Mouse (Mus musculus): ENCODE measurements around the gene Mgll.

Gene Mgll

DNA sequence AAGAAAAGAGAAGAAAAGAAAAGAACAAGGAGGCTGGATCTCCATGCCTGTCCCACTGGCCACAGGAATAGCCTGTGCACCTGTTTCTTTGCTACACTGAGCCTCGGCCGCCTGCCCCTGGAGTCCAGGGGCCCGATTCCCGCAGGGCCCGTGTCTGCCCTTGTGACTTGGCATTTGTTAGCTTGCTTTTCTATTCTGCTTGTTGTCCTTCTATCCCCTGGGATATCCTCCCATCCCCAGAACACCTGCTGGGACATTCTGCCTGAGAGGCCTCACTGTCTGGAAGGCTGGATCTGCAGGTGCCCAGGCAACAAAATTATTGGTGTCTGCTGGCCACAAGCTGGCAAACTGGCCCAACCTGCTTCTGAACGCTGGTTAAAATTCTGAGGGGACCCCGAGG lies 3.8 kb downstream of the Mgll start:
- Histone ChIP-seq H3K36me3 (ENCODE audit: control insufficient read depth, insufficient read depth, low read length, poor library complexity, severe bottlenecking) (no peaks in the 10 kb centered on the region), H3K27me3 (ENCODE audit: control insufficient read depth, insufficient read depth, low read length, poor library complexity, severe bottlenecking) (no peaks in the 10 kb centered on the region)
- no peak for DNase-seq (ENCODE audit: low read depth, low spot score)

GRCm38 (mm10) chr6:88728515-88728914 lies 4.3 kb downstream of the Mgll start:
- Histone ChIP-seq H3K36me3 (ENCODE audit: control insufficient read depth, insufficient read depth, low read length, poor library complexity, severe bottlenecking) (no peaks in the 10 kb centered on the region), H3K27me3 (ENCODE audit: control insufficient read depth, insufficient read depth, low read length, poor library complexity, severe bottlenecking) (no peaks in the 10 kb centered on the region)
- no peak for DNase-seq (ENCODE audit: low read depth, low spot score)

DNA sequence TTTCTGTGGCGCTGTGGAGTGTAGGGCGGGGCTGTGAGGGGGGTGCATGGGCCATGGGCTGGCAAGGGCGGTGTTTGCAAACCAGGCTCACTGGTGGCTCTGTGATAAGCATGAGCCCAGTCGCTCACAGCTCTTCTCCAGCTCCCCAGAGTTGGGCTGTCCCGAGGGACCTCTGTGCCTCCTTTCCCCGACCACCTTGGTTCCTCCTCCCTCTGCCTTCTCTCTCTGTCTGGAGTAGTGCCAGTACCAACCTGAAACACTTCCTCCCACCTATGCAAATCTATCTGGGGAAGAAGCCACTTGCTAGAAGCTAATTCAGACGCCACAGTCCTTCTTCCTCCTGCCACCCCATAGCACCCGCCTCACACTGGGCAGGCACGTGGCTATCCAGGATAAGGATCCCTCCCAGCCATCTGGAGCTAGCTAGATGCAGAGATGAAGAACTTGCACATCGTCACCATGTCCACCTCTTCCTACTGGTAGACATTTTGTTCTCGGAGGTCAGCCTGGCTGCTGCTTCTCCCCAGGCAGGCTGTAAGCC lies 7.1 kb downstream of the Mgll start:
- peak; percentile 77 for DNase-seq (ENCODE audit: low read depth, low spot score)
- H3K27me3 ChIP-seq (ENCODE audit: control insufficient read depth, insufficient read depth, low read length, poor library complexity, severe bottlenecking), result no peaks in the 10 kb centered on the region
- no peaks in the 10 kb centered on the region for H3K36me3 ChIP-seq (ENCODE audit: control insufficient read depth, insufficient read depth, low read length, poor library complexity, severe bottlenecking)

DNA sequence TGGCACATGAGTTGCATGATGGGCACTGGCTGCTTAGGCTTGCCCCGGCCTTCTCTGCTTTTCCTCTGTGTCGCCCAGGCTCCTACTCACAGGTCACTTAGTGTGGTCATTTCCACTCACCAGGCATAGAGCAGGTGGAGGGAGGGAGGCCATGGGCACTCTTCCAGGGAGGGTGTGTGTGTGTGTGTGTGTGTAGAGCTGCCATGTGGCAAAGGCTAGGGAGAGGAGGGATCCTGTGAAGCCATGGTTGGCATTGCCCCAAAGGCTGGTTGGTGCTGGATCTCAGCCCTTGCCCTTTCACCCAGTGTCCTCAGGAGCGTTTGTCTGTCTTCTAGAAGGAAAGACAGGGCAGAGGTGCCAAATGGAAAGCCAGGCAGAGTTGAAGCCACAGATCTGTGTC lies 7.8 kb downstream of the Mgll start:
- Histone ChIP-seq H3K36me3 (ENCODE audit: control insufficient read depth, insufficient read depth, low read length, poor library complexity, severe bottlenecking) (no peaks in the 10 kb centered on the region), H3K27me3 (ENCODE audit: control insufficient read depth, insufficient read depth, low read length, poor library complexity, severe bottlenecking) (no peaks in the 10 kb centered on the region)
- DNase-seq (ENCODE audit: low read depth, low spot score), result no peak

GRCm38 (mm10) chr6:88732643-88733613 lies 8.7 kb downstream of the Mgll start:
- Histone ChIP-seq H3K27me3 (ENCODE audit: control insufficient read depth, insufficient read depth, low read length, poor library complexity, severe bottlenecking) (no peaks in the 10 kb centered on the region), H3K36me3 (ENCODE audit: control insufficient read depth, insufficient read depth, low read length, poor library complexity, severe bottlenecking) (no peaks in the 10 kb centered on the region)
- no peak for DNase-seq (ENCODE audit: low read depth, low spot score)

DNA sequence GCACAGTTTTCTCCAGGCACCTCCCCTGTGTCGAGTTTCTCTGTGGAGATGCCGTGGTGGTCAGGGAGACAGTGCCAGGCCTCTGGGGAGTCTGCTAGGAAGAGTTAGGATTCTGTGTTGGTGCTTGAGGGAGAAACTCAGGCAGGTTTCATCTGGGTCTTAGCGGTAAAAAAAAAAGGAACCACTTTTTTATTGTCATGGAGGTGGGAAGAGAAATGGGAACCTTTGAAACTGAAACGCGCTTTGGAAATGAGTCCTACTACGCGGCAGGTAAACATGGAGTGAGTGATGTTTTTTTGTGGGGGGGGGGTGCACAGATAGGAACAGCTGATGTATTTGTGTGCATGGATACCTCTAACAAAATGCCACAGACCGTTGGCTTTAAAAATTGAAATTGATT lies 12.1 kb downstream of the Mgll start:
- Histone ChIP-seq H3K27me3 (ENCODE audit: control insufficient read depth, insufficient read depth, low read length, poor library complexity, severe bottlenecking) (no peaks in the 10 kb centered on the region), H3K36me3 (ENCODE audit: control insufficient read depth, insufficient read depth, low read length, poor library complexity, severe bottlenecking) (no peaks in the 10 kb centered on the region)
- no peak for DNase-seq (ENCODE audit: low read depth, low spot score)

- DNase-seq (ENCODE audit: low read depth, low spot score), result no peak
- Histone ChIP-seq H3K27me3 (ENCODE audit: control insufficient read depth, insufficient read depth, low read length, poor library complexity, severe bottlenecking) (no peaks in the 10 kb centered on the region), H3K36me3 (ENCODE audit: control insufficient read depth, insufficient read depth, low read length, poor library complexity, severe bottlenecking) (no peaks in the 10 kb centered on the region)
These were observed 12.7 kb downstream of the Mgll start for GRCm38 (mm10) chr6:88736741-88737508.

DNA sequence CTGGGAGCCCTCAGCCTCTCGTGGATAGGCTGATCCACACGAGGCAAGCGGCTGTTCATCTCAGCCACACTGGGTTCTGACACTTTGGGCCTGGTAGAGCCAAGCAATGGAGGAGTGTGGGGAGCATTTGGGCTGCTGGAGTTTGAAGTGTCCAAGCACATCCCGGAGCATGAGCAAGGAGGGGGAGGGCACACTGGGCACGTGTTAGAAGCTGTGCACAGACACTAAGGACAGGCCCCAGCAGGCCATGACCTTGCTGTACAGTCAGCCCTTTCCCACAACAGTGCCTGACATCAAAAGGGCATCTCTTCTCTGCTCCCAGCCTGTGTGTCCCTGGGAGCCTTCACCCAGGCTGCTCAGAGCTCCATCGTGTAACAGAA lies 13.3 kb downstream of the Mgll start:
- H3K36me3 ChIP-seq (ENCODE audit: control insufficient read depth, insufficient read depth, low read length, poor library complexity, severe bottlenecking), result no peaks in the 10 kb centered on the region
- DNase-seq (ENCODE audit: low read depth, low spot score), result no peak
- H3K27me3 ChIP-seq (ENCODE audit: control insufficient read depth, insufficient read depth, low read length, poor library complexity, severe bottlenecking), result no peaks in the 10 kb centered on the region

DNA sequence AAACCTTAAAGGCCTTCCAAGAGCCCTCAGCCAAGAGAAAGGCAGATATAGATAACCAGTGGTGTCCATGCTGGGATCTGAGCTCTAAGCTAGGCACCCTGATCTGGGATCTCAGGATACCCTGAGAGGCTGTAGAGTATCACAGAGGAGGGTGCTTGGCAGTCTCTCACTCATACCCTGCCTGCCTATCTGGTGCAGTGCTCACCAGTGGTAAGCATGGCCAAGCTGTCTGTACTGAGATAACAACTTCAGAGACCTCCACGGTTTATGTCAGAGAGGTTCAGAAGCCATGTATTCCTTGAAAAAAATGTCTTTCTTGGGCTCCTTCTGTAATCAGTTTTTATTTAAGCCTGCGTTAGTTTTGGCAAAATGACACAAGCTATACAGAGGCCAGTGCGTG lies 16.8 kb downstream of the Mgll start:
- DNase-seq (ENCODE audit: low read depth, low spot score), result no peak
- Histone ChIP-seq H3K36me3 (ENCODE audit: control insufficient read depth, insufficient read depth, low read length, poor library complexity, severe bottlenecking) (no peaks in the 10 kb centered on the region), H3K27me3 (ENCODE audit: control insufficient read depth, insufficient read depth, low read length, poor library complexity, severe bottlenecking) (no peaks in the 10 kb centered on the region)

- Histone ChIP-seq H3K27me3 (ENCODE audit: control insufficient read depth, insufficient read depth, low read length, poor library complexity, severe bottlenecking) (no peaks in the 10 kb centered on the region), H3K36me3 (ENCODE audit: control insufficient read depth, insufficient read depth, low read length, poor library complexity, severe bottlenecking) (no peaks in the 10 kb centered on the region)
- DNase-seq (ENCODE audit: low read depth, low spot score), result no peak
These were observed 17.6 kb downstream of the Mgll start for GRCm38 (mm10) chr6:88741791-88742190.

- Histone ChIP-seq H3K27me3 (ENCODE audit: control insufficient read depth, insufficient read depth, low read length, poor library complexity, severe bottlenecking) (no peaks in the 10 kb centered on the region), H3K36me3 (ENCODE audit: control insufficient read depth, insufficient read depth, low read length, poor library complexity, severe bottlenecking) (no peaks in the 10 kb centered on the region)
- no peak for DNase-seq (ENCODE audit: low read depth, low spot score)
These were observed 18.2 kb downstream of the Mgll start for GRCm38 (mm10) chr6:88742286-88743011.

DNA sequence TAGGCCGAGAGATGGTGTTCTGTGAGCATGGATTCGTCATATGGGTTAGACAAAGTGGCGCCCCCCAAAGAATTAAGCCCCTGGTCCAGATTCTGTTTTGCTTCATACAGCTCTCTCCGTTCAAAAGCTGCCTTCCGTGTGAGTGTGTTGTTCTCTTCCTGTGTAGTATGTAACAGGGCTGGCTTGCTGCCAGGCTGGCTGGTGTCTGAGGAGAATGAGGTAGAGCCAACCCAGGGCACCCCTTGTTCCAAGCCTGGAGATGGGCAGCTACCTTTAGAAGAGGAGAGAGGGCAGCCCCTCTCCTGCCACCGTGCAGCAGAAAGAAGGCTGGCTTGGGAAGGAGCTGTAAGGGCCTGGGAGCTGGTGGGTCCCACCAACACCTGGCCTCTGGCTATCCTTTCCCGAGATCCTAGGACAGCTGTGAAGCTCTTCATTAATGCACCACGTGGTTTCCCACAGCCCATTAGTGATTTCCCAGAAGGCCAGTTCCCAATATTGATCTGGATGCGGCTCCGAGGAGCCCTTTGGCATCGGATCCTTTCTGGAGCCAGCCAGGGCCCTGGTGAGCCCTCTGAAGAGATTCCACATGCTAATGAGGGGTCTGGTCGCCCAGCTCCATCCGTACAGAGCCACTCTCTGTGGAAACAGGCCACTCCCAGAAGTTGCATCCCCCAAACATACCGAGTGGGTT lies 19.5 kb downstream of the Mgll start:
- H3K27me3 ChIP-seq (ENCODE audit: control insufficient read depth, insufficient read depth, low read length, poor library complexity, severe bottlenecking), result no peaks in the 10 kb centered on the region
- no peaks in the 10 kb centered on the region for H3K36me3 ChIP-seq (ENCODE audit: control insufficient read depth, insufficient read depth, low read length, poor library complexity, severe bottlenecking)
- no peak for DNase-seq (ENCODE audit: low read depth, low spot score)

- no peaks in the 10 kb centered on the region for H3K27me3 ChIP-seq (ENCODE audit: control insufficient read depth, insufficient read depth, low read length, poor library complexity, severe bottlenecking)
- no peaks in the 10 kb centered on the region for H3K36me3 ChIP-seq (ENCODE audit: control insufficient read depth, insufficient read depth, low read length, poor library complexity, severe bottlenecking)
- no peak for DNase-seq (ENCODE audit: low read depth, low spot score)
These were observed 20.8 kb downstream of the Mgll start for GRCm38 (mm10) chr6:88745027-88745426.

DNA sequence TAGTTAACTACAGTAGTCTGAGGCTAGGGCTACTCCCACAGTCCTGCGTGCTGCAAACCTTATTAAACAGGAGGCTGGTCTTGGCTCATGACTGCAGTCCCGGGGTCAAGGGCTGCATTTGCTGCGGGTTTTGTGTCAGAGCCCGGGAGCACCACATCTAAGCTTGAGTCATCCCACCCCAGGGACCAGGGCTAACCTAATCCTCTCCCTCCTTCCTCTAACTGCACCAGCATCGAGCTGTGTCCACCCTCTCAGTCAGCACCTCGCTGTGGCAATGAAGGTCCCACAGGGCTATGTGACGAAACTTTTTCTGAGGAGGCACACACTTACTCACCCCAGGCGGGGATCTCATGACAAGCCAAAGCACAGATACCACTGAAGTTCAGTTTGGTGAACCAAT lies 22.1 kb downstream of the Mgll start:
- DNase-seq (ENCODE audit: low read depth, low spot score), result no peak
- Histone ChIP-seq H3K36me3 (ENCODE audit: control insufficient read depth, insufficient read depth, low read length, poor library complexity, severe bottlenecking) (no peaks in the 10 kb centered on the region), H3K27me3 (ENCODE audit: control insufficient read depth, insufficient read depth, low read length, poor library complexity, severe bottlenecking) (no peaks in the 10 kb centered on the region)

Measured in splenic B cell, adult 2 months (primary cell).